Mouse (Mus musculus): ENCODE results near the gene Elp5. TPM values are rescaled to one million over a fixed set of nuclear protein-coding genes. Genes with fewer than 3 reads are reported as not detected.
A peak's percentile ranks its signal among the peaks of the same experiment; 100 is the strongest.

Gene Elp5
- total RNA-seq, 1 experiment from 2014 or later, result 21.6 TPM

DNA sequence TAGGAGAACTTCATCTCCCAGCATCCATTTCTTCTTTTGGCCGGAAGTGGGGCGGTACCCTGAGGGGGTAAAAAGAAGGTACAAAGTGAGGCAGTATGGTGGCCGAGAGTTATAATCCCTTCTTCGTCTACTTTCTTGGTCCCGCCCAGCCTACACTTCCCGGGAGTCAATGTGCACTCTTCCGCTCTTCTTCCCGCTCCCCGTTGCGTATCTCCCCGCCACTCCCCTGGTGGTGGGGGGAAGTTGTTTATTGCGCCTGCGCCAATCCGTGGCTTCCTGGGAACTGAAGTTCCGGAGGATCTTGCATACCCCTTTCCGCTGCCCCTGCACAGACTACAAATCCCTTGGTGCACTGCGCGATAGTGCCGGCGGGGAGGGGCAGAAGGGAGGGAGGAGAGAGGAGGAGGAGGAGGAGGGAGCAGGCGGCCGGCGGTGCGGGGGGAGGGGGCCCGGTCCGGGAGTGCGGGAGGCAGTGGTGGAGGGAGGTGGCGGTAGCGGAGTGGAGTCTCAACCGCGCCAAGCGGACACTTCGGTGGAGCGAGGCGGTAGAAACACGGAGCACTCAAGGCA, 13.2 kb upstream of the Elp5 start, which contains the start of gene Phf23:
TSS of gene Phf23 (plus strand) at position 387 of the 570 bp plus-strand sequence.
- peak; percentile 62 for ATAC-seq (ENCODE audit: extremely low read depth, insufficient number of reproducible peaks, low FRiP score, poor library complexity, severe bottlenecking)

DNA sequence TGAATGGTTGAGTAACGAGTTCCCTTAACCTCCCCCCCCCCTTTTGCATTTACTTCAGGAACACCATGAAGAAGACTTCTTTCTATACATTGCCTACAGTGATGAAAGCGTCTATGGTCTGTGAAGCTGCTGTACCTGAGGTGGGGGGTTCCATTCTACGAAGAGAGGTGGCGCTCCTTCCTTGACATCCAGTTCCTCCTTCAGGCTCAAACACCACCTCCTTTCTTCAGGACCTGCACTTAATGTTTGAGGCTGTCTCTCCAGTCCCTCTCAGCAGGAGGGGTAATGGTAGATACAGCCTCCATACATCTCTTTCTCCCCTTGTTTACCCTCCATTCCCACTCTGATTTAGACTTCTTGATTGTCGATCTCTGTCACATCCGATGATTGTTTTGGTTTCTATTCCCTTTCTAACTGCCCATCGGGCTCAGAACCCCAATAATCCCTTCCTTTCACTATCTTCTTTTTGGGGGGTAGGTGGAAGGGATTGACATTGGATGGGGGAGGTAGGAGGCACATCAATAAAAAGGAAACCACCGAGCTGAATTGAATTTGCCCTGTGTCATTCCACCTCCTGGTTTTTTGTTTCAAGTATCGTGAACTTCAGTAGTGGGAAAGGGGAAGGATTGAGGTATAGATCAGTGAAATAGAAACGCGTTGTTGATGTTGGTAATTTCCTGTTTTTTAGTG, 12.2 kb upstream of the Elp5 start:
- no peak for ATAC-seq (ENCODE audit: extremely low read depth, insufficient number of reproducible peaks, low FRiP score, poor library complexity, severe bottlenecking)

DNA sequence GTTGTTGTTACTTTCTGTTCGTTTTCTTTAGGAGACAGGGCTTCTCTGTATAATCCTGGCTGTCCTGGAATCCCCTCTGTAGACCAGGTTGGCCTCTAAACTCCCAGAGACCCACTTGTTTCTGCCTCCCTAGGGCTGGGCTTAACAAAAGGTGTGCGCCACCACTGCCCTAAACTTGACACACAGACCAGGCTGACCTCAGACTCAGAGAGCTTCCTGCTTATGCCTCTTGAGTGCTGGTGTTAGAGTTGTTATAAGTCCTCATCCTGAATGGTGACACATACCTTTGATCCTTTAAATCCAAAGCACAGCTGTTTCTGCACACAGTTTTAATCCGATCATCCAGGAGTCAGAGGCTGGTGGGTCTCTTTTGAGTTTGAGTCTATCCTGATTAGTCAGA, 10.6 kb upstream of the Elp5 start:
- ATAC-seq (ENCODE audit: extremely low read depth, insufficient number of reproducible peaks, low FRiP score, poor library complexity, severe bottlenecking), result no peak

DNA sequence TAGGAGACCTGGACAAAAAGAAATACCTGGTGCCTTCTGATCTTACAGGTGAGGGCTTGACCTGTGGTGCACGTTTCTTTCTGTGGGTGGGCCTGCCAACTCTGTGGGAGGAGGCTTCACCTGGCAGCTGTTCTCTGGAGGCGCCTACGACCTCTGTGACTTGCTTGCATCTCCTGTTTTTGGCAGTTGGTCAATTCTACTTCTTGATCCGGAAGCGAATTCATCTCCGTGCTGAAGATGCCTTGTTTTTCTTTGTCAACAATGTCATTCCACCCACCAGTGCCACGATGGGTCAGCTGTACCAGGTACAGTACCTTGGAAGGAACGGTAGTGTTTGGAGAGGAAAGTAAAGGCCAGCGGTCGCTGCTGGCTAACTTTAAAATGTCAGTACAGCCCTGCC, 10.1 kb upstream of the Elp5 start:
- no peak for ATAC-seq (ENCODE audit: extremely low read depth, insufficient number of reproducible peaks, low FRiP score, poor library complexity, severe bottlenecking)

DNA sequence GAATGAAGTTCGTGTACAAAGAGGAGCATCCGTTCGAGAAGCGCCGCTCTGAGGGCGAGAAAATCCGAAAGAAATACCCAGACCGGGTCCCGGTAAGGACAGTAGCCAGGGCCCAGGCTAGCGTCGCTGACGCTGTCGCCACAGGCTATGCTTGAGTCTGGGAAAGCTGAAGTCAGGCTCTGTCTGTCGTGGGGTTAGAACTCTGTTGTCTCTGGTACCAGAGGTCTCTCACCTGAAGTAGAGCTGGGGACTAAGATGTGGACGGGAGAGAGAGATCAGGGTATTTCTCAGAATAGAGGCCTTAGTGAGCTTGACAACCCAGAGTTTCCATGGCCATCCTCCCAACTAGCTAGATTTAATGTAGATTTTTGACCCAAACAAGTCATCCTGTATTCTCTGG, 9.4 kb upstream of the Elp5 start:
- ATAC-seq (ENCODE audit: extremely low read depth, insufficient number of reproducible peaks, low FRiP score, poor library complexity, severe bottlenecking), result no peak

DNA sequence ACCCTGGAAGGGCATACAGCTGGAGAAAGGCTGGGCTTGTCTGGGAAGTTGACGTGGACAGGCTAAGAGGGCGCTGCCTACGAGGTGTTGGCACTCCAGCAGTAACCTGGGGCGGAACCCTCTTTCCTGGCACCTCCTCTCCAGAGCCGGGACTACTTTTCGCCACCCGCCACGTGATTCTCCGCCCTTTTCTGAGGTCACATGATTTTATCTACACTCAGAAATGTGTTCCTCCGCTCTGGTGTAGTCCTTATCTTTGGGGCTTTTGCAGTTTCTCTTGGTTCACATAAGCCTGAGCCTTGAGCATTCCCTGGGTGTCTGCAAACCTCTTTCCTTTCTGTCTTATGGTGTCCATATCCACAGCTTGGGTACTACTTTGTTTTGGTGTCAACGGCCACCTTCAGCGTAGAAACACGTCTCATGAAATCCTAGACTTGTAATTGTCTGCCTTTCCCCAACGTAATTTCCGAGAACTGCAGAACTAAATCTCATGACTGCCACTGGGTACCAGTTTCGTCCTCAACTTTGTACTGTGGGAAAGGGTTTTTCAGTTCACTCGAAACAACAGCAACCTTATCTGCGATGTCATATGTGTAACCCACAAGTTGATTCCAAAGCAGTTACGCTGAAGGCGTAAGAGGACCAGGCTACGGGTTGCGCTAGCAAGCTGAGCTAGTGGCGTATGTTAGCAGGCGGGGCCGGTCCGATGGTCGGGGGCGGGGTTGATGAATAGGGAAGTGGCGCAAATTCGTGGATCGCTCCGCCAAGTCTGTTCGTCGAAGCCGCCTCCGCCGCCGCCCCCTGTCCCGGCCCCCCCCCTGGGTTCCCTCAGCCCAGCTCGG, 8.8 kb upstream of the Elp5 start, which contains the start of gene Gabarap:
TSS of gene Gabarap (plus strand) at position 294 of the 842 bp plus-strand sequence.
- ATAC-seq (ENCODE audit: extremely low read depth, insufficient number of reproducible peaks, low FRiP score, poor library complexity, severe bottlenecking), result peak; percentile 70

DNA sequence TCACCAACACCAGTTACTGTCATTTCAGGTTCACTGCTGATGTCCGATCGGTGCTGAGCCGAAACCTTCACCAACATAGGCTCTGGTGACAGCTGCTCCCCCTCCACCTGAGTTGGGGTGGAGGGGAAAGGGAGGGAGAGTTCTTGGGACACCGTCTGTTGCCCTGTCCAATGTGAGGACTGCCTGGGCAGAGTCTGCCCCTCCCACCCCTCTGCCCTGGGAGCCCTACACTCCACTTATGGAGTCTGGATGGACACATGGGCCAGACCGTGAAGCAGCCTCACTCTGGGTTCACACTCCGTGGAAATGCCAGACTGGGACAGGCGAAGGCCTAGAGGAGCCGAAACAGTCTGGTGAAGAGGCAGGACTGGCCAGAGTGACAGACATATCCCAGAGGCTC, 7.6 kb upstream of the Elp5 start:
- ATAC-seq (ENCODE audit: extremely low read depth, insufficient number of reproducible peaks, low FRiP score, poor library complexity, severe bottlenecking), result no peak

DNA sequence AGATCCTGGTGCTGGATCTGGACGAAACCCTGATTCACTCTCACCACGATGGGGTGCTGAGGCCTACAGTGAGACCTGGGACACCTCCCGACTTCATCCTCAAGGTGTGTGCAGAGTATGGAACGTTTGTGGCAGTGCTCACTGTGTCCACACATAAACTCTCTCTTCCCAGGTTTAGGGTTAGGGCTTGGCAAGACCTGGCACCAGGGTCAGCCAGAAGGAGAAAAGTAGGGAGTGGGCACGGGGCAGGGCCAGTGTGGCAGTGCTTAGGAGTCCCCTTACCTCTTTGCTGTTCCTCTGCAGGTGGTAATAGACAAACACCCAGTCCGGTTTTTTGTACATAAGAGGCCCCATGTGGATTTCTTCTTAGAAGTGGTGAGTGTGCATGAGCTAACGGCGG, 2.1 kb upstream of the Elp5 start:
- no peak for ATAC-seq (ENCODE audit: extremely low read depth, insufficient number of reproducible peaks, low FRiP score, poor library complexity, severe bottlenecking)

DNA sequence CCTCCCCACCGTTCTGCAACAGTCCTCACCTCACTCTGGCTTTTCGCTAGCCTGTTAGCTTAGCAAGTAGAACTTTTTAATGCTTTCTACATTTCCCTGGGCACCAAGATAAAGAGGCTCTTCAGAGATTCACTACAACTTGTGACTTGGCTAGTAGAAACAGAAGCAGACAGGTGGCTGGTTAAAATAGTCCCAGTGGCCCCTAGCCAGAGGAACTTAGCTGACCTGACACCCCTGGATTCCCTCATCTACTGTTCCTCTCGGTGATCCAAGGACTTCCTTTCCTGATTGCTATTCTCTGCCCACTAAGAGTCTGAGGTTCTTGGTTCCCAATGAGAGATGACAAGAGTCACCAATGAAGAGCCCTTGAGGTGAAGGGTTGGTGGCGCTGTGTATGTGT, 1.1 kb upstream of the Elp5 start:
- ATAC-seq (ENCODE audit: extremely low read depth, insufficient number of reproducible peaks, low FRiP score, poor library complexity, severe bottlenecking), result no peak

DNA sequence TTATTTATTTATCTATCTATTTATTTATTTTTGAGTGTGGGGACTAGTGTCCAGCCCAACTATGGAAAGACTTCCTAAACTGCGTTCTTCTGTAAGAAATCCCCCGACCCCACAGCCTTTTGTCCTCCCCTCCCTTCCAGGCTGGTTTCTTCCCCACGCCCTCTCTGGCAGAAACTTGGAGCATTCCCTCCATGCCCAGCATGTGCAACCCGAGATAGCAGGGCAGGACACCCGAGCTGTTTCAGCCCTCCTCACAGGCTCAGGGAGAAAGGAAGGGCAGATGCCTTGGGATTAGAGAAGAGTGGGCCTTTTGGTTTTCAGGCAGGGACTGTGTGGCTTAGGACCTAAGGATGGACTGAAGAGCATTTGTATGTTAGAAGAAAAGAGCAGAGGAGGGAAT, 560 bp upstream of the Elp5 start:
- ATAC-seq (ENCODE audit: extremely low read depth, insufficient number of reproducible peaks, low FRiP score, poor library complexity, severe bottlenecking), result no peak

DNA sequence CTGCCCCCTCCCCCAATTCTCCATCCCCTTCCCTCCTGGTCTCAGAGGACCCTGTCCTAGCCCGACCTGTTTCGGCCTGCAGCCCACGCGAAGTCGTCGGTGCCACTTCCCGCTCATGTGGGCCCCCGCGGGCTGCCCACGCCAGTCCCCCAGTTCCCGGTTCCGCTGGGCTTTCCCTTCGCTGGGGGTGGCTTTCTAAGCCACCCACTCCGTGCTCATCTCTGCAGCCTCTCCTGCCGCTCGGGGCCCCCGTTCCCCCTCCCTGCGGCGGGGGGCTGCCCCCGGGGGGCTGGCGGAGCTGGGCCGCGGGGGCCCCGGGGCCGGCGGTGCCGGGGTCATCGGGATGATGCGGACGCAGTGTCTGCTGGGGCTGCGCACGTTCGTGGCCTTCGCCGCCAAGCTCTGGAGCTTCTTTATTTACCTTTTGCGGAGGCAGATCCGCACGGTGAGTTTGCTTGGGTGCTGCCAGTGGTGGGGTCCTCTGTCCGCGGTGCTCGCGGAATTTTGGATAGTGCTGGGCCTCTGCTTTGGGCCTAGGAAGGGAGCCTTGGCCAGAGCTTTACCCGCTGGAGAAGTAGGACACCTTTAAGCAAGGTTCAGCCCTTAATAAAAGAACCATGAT, 1.1 kb downstream of the Elp5 start, which contains the start of gene Ctdnep1:
TSS of gene Ctdnep1 (plus strand) at position 16 of the 622 bp plus-strand sequence.
- ATAC-seq (ENCODE audit: extremely low read depth, insufficient number of reproducible peaks, low FRiP score, poor library complexity, severe bottlenecking), result no peak

DNA sequence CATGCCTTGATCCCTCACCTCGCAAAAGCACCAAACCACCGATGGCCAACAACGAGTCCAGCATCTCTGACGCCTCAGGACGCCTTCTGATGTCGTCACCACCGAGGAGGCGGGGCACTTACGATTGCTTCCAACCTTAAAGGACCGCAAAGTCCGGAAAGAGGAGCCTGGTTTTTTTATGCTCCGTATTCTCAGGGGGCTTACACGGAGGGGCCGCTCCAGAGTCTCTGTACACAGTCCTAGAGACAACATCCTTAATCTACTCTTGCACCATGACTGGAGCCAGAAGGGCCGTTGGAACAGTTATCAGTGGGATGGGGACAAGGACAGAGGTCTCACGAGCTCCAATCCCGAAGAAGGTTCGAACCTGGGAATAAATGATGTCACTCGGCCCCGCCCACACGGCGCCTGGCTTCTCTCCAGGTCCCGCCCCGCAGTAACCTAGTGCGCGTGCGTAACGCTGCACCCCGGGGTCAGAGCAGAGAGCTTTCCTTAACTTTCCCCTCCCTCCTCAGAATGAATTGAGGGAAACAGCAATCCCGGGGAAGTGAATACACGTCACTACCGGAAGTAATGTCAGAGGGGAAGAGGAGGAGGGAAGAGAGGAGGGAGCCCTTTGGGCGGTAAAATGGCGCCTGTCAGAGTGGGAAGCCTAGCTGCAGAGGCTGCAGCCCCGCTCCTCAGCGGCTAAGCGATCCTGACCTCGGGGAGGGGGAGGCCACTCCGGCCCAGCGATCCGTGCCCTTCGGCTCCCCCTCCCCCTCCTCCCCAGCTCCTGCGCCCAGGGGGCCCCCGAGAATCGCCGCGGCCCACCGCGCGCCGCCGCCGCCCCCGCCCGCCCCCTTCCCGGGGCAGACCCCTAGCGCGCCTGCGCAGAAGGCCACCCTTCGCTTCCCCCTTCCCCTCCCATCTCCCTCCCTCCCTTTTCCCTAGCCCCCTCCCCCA, 1.8 kb downstream of the Elp5 start:
- peak; percentile 80 for ATAC-seq (ENCODE audit: extremely low read depth, insufficient number of reproducible peaks, low FRiP score, poor library complexity, severe bottlenecking)

DNA sequence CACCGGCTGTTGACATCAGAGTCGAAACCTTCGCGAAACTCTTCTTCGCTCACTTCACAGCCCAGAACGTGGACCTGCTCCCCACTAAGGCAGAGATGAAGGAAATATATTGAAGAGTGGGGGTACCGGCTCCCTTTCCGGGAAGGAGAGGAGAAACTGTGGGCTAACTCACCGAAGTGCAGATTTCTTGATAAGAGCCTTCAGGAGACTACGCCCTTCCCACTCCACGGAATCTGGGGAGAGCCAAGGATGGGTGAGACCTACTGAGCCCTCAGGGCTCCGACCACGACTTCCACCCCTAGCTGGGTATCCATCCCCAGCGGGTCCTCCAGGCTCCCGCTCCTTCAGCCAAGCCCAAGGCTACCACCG, 2.5 kb downstream of the Elp5 start:
- no peak for ATAC-seq (ENCODE audit: extremely low read depth, insufficient number of reproducible peaks, low FRiP score, poor library complexity, severe bottlenecking)

DNA sequence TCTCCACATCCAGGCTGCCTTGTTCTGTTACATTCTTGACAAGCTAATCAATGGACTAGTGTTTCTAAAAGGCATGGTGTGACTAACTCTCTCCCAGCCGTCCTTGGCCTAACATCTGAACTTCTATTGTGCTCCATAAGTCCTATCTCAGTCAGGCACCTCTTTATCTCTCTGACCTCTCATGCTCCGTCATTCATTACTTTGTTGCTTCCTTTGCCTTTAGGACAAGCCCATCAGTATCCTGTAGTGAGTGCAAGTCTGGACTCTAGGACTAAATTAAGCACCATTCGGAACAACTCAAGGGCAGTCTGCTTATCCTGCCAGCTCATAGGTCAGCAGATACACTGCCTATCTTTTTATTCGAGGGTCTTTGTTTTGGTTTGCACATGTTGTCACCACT, 6.0 kb downstream of the Elp5 start:
- no peak for ATAC-seq (ENCODE audit: extremely low read depth, insufficient number of reproducible peaks, low FRiP score, poor library complexity, severe bottlenecking)

DNA sequence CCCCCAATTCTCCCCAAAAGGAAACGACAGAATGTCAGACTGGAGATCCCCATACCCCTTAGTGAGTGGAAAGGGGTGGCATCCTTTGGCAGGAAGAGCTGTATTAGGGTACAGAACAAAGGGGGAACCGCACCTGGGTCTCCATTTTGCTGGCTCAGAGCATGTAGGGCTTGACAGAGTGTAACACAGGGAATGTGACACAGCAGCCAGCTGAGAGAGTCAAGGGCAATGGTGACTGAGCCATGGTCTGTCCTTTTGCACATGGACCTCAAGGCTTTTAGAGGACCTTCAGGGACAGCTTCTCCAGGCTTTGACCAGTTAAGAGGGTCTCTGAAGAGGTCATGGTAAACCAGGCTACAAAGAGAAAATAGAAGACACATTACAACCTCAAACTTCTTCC, 7.4 kb downstream of the Elp5 start:
- no peak for ATAC-seq (ENCODE audit: extremely low read depth, insufficient number of reproducible peaks, low FRiP score, poor library complexity, severe bottlenecking)

DNA sequence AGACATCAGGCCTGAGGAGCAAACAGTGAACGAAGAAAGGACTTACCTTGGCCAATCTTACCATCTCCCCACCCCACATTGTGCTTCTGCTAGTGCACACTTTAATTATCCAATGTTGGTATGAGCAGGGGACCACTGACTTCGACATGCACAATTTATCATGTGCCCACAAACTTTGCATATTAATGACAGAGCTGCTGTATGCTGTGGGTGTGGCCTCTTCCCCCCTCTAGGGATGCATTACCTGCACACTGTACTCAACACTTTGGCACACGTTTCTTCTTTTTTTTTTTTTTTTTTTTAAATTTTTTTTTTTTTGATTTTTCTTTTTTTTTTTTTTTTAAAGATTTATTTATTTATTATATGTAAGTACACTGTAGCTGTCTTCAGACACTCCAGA, 11.5 kb downstream of the Elp5 start:
- ATAC-seq (ENCODE audit: extremely low read depth, insufficient number of reproducible peaks, low FRiP score, poor library complexity, severe bottlenecking), result 0 out of 2 replicates have a peak, but pooled peaks have one; percentile 3

DNA sequence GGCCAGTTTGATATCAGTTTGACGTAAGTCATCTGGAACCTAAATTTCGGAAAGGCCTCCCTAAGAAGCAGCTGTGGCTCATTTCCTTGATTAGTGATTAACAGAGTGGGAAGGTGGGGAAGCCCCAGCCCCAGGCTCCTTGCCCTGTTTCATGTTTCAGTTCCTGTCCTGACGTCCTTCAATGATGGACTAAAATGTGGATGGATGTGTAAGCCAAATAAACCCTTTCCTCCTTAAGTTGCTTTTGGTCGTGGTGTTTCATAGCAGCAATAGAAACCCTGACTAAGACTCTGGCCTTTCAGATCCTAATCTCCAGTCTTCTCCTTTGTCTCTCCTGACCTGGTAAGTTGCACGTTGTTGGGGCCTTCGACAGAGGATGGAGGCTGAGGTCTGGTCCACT, 12.1 kb downstream of the Elp5 start:
- no peak for ATAC-seq (ENCODE audit: extremely low read depth, insufficient number of reproducible peaks, low FRiP score, poor library complexity, severe bottlenecking)

DNA sequence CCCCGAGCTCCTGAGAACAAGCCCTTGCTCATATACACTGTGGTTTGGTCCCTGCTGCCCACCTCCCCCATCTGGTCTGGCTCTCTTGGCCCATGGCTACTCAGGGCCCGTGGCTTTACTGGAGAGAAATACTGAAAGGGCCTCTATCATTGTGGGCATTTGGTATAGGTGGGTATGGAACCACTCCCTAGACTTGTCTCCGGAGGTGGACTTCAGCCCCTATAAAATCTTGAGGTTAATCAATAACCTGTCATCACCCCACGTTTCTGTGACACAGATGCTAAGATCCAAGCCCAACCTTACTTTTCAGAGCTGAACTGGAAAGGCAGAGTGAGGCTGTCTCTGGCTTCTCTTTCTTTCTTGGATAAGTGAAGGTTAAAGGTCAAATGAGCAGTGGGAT, 13.5 kb downstream of the Elp5 start:
- no peak for ATAC-seq (ENCODE audit: extremely low read depth, insufficient number of reproducible peaks, low FRiP score, poor library complexity, severe bottlenecking)
